Mouse (Mus musculus): ENCODE results near the gene Kynu.

The Kynu gene

DNA sequence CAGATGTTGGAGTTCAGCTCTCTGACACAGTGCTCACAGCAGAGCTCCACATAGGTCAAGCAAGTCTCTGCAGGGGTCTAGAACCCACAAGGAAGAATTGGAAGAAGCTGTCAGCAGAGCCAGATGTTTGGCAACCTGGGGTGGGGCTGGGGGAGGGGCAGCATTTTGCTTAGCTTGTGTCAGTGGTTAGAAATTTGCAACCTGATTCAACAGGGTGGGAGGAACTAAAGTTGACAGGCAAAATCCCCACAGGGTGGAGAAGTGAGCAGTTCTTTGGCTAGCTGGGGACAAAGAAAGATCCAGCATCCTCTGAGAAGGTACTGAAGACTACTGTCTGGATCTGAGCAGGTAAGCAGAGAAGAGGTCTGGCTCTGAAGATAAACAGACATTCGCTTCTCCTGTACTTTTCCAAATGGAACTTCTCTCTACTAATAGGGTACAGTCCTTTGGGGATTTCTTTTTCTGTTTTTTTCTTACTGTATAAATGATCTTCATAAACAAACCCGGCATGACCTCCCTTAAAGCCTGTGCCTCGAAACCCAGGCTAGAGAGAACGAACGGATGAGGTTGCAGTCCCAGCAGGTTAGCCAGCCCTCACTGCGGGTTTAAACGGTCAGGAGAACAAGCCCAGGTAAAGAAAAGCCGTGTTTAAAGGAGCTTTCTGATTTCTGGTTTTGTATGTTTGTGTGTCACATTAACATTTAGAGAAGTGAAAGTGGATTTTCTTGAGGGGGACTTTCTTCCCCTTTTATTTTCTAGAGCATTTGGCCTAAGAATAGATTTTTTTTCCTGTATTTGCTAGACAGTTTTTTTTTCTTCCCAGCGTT lies at the start of gene Kynu:
Gene Kynu (plus strand): TSS at position 268 of the 827 bp plus-strand sequence.
- no peak for DNase-seq (ENCODE audit: low spot score in 2 of 2)

DNA sequence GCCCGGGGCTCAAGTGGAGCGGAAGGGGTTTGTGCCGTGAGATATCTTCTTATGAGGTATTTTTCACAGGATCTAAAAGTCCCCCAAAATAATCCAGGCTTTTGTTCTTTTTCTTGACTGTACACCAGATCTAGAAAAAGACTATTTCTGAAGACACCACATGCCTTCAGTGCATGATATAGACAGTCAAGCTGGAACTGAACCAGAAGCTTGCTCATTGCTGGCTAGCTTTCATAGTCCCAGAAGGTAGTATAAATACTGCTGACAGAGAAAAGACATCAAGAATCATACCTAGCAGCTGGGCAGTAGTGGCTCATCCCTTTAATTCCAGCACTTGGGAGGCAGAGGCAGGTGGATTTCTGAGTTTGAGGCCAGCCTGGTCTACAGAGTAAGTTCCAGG lies 48.9 kb upstream of the Kynu start:
- DNase-seq (ENCODE audit: low spot score in 2 of 2): no peak

DNA sequence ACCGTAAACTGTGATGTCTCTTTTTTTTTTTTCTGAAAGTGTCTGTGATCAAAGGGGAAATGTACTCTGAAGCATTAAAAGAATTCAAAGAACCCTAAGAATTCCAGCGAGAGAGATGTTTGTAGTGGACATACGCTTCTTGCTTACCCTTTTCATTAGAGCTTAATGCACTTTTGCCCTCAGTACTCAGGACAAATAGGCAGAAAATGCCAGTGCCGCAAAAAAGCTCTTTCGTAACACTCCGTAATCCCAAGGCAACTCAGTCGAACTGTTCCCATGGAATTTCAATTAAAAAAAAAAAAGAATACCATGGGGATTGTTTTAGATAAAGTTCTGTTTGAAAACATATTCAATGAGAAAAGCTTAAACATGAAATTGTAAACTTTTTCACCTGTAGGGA lies 41.3 kb upstream of the Kynu start:
- no peak for DNase-seq (ENCODE audit: low spot score in 2 of 2)

DNA sequence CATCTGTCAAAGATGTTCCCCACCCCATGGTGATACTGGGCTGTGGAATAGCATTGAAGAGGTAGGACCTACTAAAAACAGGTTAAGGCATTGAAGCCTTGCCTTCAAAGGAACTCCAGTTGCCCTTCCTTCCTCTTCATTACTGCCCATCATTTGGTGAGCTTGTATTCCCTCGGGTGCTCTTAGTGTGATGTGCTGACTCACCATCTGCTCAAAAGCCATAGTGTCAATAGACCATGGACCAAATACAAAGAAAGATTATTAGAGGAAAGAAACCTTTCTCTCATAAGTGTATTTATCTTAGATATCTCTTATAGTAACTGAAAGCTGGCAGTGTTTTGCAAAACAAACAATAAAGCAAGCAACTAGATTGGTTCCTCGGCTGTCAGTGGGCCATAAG lies 20.7 kb upstream of the Kynu start:
- no peak for DNase-seq (ENCODE audit: low spot score in 2 of 2)

DNA sequence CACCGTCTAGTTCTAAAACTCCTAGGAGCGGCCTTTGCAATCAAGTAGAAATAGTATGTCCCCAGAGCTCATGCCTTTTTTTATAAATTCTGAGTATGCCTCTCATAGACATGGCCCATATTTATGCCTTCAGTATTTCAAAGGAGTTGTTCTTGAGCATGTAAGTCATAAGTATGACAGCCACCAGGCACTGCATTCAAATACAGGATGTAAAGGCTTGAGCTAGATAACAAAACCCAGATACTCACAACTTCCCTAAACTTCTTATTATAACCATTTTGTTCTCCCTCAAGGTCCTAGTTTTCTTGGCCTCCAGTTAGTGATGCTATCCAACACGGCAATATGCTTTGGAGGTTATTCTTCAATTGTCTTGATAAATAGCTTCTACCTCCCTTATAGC lies 12.5 kb upstream of the Kynu start:
- DNase-seq (ENCODE audit: low spot score in 2 of 2): no peak

DNA sequence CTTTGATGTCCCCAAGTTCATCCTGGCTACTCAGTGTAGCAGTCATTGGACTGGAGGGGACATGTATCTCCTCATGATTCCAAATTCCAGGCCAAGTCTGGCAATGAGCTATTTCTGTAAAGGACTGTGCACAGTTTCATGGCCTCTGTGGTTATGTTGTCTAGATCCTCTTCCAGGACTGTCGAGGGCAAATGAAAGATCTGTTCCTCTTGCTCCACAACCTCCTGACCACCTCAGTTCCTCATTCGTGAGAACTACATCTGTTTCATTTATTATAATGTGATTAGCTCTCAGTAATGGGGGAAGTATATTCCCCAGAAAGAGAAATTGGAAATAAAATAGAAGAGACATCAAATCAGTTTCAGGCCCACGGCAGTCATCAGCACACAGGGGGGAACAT lies 9.5 kb upstream of the Kynu start:
- no peak for DNase-seq (ENCODE audit: low spot score in 2 of 2)

DNA sequence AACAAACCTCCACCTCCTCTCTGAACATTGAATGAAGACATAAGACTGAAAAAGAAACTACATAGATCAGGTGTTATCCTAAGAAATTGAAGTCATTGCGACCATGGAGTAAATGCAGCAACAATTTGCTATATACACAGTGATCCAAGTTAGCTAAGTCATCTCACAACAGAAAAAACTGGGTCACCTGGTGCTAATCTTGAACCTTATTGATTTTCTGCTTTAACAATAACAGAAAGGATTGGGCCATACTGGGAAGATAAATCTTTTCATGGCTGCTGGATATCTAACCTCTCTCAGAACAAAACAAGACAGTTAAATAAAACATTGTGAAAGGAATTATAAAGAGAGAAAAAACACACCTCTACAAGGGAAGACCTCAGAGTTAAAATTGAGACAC lies 8.7 kb upstream of the Kynu start:
- no peak for DNase-seq (ENCODE audit: low spot score in 2 of 2)

DNA sequence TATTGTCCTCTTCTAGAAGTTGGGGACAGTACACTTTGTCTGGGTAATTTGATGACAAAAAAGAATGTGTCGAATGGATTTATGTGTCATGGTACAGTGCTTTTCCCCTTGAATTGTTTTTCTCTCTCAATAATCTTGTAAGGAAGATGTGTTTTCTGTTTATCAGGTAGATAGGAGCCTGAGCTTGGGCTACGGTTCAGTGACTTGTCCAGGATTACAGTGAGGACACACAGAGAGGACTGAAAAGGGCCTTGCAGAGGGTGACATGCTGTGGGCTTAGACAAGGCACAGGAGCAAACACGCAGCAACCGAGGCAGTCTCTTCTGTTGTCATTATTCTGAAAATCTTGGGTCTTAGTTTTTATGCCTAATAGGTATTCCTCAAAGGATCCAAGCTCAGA lies 913 bp upstream of the Kynu start:
- no peak for DNase-seq (ENCODE audit: low spot score in 2 of 2)

DNA sequence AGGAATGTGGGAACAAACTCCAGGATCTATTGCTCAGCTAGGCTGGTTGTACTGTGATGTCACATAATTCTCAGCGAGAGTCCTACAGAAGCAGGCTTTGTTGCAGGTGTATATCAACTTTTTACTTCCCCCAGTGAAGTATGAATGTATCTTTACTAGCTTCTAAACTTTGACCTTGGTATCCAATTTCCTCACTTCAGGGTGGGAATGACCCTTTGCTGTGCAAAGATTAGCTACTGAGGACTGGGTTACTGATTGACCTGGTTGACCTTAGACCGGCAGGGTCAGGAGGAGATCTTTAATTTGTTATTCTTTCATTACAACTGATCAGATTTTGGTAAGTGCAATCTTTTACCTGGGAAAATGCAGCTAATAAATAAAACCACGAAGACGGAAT lies 758 bp downstream of the Kynu start:
- DNase-seq (ENCODE audit: low spot score in 2 of 2): no peak

DNA sequence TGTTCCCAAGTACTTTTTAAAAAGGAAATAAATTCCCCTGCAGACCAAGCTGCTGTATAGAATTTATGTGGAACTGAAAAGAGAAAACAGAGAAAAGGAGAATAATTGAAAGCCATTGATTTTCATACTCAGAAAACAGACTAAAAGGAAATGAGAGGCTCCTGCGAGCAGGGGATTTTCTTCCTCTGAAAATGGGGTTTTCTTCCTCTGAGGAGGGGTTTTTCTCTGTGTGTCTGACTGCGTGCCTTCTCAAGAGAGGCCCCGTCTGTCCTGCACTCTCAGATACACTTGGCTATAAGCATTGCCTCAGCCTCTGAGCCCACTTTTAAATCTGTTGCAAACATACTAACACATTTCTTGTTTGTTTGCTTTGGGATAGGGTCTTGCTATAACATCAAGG lies 1.9 kb downstream of the Kynu start:
- no peak for DNase-seq (ENCODE audit: low spot score in 2 of 2)

DNA sequence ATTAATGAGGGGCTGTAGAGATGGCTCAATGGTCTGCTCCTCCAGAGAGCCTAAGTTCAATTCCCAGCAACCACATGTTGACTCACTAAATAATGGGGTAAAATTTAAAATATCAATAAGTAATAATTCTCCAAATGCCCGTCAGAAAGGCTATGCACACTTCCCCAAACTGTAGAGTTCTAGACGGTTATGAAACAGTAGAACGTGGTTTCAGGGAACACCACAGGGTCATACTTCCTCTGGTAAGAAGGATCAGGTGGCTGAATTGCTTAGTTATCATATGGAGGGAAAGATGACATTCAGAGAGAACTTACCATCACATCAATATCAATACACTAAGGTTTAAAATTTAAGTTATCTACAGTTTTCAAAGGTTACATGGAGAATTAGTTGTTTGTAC lies 6.1 kb downstream of the Kynu start:
- no peak for DNase-seq (ENCODE audit: low spot score in 2 of 2)

DNA sequence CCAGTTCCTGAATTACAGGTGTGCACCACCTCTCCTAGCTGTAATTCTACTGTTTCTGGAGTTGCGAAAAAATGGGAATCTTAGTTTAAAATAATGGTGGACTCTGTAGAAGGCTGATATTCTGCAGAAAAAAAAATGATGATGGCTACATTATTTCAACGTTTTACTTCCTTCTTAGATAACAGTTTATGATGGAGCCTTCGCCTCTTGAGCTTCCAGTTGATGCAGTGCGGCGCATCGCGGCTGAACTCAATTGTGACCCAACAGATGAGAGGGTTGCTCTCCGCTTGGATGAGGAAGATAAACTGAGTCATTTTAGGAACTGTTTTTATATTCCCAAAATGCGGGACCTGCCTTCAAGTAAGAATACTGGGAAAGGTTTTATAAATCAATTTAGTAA lies 7.7 kb downstream of the Kynu start:
- DNase-seq (ENCODE audit: low spot score in 2 of 2): no peak

DNA sequence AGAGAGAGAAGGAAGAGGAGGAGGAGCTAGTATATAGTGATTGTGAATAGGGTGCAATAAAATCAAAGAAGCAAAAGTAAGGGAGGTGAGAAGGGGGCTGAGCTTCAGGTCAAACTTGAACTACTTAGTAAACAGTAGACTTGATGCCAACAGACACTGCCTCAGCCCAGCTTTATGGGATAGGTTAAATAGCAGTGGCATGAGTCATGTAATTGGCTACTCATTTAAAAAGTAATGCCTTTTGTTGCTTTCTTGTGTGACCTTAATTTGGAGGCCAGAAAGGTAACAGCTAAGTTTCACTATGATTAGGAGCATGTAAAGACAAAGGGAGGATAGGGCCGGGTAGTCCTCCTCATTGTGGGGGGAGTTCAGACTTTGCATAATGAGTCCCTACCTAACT lies 13.3 kb downstream of the Kynu start:
- no peak for DNase-seq (ENCODE audit: low spot score in 2 of 2)

DNA sequence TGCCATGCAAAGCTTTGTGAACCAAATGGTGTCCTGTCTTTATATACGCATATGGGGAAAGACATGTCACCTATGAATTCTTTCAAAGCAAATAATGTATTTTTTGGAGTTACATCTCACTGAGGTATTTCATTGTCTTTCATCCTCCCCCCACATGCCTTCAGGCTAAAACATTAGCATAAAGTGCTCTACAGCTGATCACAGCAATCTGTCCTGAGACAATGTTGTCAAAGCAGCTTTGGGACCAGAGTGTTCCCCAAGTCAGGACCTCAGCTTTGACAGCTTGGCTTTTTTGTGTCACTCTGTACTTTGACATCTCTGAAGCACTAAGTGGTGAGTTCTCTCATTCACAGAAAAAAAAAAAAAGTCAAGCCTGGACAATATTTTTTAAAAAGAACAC lies 18.4 kb downstream of the Kynu start:
- no peak for DNase-seq (ENCODE audit: low spot score in 2 of 2)

DNA sequence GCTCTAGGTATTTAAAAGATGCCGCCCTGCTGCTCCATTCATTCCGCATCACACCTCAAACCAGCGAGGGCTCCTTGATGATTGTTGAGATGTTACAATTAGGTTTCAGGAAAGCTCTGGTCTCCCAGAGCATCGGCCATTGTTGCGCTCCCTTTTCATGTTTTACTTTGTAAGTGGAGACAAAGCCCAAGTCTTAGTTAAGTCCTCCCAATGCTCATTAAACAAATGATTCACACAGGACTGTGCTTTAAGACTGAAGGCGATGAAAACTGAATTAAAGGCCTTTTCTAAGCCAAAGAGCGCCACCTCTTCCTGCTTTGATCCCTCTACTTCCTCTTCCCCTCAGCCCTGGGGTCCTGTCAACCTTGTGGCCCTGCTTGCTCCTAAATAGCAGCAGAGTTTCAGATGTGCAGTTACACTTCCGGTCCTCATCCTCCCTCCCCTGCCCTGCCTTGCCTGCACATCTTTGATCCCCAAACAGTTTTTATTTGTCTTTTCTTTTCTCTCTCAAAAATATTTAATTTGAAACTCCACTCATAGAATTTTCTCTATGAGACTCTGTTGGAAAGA lies 28.2 kb downstream of the Kynu start:
- DNase-seq (ENCODE audit: low spot score in 2 of 2): no peak

DNA sequence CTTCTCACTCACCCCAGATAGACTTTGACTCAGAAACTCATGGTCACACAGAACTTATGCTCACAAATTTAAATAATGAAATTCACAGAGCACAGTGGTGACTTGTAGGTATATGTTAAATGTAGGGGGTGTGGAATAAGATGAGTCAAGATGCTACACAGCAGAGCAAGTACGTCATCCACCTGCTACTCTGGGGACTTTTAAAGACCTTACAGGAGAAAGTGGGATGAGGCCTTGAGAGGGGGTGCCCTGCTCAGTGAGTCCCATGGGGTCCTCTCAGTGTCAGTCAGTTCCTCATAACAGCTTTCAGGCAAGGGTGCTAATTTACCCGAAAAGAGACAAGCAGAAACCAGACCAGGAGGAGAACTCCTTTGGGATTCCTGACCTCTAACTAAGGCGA lies 30.4 kb downstream of the Kynu start:
- no peak for DNase-seq (ENCODE audit: low spot score in 2 of 2)

DNA sequence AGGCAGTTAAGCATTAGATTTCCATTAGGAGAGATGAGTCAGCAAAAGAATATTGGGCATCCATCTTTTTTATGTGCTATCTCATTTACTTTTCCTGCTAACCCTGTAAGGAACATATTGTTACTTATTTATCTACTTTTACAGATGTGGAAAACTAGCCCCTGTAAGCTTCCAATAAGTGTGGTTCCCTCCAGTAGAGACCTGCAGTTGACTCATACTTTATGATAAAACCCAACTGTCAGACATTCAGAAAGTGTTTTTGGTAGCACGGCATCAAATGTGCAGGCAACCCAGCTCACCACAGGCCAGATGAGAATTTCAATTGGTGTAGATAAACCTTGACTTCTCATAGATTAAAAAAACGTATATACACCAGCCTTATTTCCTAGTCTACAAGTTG lies 32.7 kb downstream of the Kynu start:
- DNase-seq (ENCODE audit: low spot score in 2 of 2): no peak

DNA sequence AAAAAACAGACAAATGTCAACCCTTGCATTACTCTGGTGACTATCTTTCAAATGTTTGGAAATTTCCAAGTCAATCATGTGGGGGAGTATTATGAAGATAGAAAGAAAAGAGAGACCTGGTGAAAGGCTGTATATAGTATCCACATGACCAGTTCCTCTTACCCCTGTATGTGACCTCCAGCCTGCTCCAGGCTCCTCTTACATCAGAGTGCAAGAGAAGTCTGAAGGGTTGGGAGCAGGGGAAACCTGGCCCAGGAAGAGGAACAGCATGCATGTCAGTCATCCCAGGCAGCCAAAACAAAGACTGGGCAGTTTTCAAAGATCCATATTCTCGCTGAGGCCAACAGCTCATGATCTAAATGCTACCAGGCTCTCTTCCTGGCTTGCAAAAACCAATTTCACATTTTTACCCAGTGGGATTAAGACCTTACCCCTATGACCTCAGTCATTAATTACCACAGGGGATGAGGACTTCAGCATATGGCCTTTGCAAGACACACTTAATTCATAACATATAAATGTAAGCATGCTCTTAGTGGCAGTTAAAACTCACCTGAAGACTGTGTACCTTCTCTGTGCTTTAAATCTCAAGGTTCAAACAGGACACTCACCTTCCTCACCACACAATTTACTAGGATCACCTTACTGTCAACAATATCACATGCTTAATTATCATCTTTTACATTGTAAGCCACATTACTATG lies 37.0 kb downstream of the Kynu start:
- no peak for DNase-seq (ENCODE audit: low spot score in 2 of 2)

DNA sequence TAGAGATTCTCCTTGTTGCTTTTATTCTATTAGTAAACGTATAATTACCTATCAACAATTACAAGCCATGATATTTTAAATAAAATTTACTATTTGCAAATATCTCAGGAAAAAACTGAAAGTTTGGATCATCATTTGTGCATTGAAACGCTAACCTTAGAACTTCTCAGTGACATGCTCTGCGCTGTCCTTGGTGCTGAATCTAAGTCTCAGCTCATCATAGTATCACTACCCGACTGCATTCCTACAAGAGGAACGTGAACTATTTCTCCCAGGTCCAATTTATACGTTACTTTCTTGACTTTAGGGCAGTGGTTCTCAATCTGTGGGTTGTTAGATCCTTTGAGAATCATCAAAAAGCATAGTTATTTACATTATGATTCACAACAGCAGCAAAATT lies 58.4 kb downstream of the Kynu start:
- no peak for DNase-seq (ENCODE audit: low spot score in 2 of 2)

DNA sequence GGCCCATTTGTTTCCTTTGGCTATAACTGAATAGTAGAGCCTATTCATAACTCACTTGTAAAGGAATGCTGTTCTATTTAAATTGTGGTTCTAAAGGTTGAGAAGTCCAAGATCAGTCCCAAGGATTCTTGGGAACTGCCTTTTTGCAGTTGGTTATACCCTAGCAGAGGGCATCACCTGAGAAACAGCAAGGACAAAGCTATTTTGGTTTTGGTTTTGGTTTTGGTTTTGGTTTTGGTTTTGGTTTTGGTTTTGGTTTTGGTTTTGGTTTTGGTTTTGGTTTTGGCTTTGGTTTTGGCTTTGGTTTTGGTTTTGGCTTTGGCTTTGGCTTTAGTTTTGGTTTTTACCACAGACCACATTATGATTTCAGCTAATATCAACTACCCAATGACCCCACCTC lies 66.0 kb downstream of the Kynu start:
- no peak for DNase-seq (ENCODE audit: low spot score in 2 of 2)

DNA sequence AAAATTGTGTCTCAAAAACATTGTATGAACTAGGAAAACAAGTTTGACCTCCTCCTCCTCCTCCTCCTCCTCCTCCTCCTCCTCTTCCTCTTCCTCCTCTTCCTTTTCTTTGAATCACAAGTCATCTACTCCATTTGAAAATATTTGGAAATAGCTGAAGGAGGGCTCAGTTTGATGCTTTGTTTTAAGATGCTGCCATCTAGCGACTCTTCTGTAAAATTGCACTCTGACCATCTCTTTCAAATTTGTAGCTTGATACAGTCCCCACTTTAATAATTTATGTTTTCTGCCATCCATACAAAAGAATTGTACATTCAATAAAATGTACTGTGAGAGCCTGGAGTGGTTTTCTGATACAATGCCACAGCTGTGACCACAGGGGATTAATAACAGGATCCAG lies 67.7 kb downstream of the Kynu start:
- no peak for DNase-seq (ENCODE audit: low spot score in 2 of 2)

DNA sequence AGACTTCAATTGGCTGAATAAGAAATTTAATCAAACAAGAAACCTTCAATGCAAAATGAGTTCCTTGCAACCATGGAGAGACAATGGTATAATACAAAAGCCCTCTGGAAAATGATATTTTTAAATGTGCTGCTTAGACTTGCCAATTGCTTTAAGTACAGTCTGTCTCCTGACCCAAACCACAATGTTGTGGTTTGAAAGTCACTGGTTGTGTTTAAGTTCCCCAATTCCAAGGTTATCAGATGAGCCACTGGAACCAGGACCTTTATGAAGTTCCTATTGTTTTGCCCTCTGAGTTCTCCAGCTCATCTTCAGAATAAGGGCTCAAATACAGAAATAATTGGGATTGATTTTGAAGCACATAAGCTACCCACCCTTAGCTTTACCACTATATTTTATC lies 76.7 kb downstream of the Kynu start:
- DNase-seq (ENCODE audit: low spot score in 2 of 2): no peak

DNA sequence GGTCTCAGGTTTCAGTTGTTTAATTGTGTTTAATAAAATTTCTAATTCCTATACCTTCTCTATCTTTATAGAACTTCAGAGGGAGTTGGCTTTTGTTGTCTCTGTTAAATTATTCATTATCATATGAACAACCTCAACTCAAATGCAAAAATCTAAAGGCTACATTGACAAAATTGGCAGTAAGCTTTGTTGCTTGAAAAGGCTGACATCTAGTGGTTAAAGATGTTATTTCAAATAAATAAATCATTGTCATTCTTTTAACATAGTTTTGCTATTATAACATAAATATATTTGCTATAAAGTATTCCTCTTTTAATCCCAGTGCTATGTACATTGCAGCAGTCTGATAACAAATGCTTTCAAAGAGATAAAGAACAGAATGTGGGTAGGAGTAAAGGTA lies 81.4 kb downstream of the Kynu start:
- DNase-seq (ENCODE audit: low spot score in 2 of 2): no peak
